Mouse (Mus musculus) cortical plate, adult 2 months (tissue): ENCODE data around the gene Plekhh3. TPM values are rescaled to one million over a fixed set of nuclear protein-coding genes. Genes with fewer than 3 reads are reported as not detected.

ENCODE experiments used
- H3K27ac ChIP-seq: fragments of 200-500 bp; 2 replicates; pipeline ENCODE4 v1.5.1; 2012; ENCODE audit warnings: low read length, control low read depth, inconsistent platforms; ENCODE audit not compliant: insufficient read depth
- H3K4me1 ChIP-seq: fragments of 200-500 bp; 2 replicates; pipeline ENCODE4 v1.6.1; 2011; ENCODE audit warnings: low read length; ENCODE audit not compliant: control insufficient read depth, insufficient read depth
- H3K4me3 ChIP-seq: fragments of 200-500 bp; 2 replicates; pipeline ENCODE4 v1.5.1; 2011; ENCODE audit warnings: mild to moderate bottlenecking, low read length, control low read depth; ENCODE audit not compliant: insufficient read depth
- CTCF ChIP-seq: fragments of 200-500 bp; IDR thresholded peaks from 2 replicates; pipeline ENCODE4 v1.5.1; 2011; ENCODE audit warnings: mild to moderate bottlenecking, control low read depth, low read length; ENCODE audit not compliant: insufficient read depth; ENCODE audit errors: extremely low read depth
- POLR2A ChIP-seq: fragments of 200-500 bp; IDR thresholded peaks from 2 replicates; pipeline ENCODE4 v1.6.1; 2011; ENCODE audit warnings: mild to moderate bottlenecking, low read length, control low read depth; ENCODE audit not compliant: insufficient read depth; ENCODE audit errors: extremely low read depth
- polyA plus RNA-seq: library from polyadenylated mRNA; depleted of rRNA; stranded (reverse); fragments of >200 nt; gene quantifications from 2 replicates; pipeline ENCODE4 v1.2.3, GENCODE M21; 2012; rRNA removed

Plekhh3 gene
- polyA plus RNA-seq, result 15.1 and 15.8 TPM in 2 replicates

DNA sequence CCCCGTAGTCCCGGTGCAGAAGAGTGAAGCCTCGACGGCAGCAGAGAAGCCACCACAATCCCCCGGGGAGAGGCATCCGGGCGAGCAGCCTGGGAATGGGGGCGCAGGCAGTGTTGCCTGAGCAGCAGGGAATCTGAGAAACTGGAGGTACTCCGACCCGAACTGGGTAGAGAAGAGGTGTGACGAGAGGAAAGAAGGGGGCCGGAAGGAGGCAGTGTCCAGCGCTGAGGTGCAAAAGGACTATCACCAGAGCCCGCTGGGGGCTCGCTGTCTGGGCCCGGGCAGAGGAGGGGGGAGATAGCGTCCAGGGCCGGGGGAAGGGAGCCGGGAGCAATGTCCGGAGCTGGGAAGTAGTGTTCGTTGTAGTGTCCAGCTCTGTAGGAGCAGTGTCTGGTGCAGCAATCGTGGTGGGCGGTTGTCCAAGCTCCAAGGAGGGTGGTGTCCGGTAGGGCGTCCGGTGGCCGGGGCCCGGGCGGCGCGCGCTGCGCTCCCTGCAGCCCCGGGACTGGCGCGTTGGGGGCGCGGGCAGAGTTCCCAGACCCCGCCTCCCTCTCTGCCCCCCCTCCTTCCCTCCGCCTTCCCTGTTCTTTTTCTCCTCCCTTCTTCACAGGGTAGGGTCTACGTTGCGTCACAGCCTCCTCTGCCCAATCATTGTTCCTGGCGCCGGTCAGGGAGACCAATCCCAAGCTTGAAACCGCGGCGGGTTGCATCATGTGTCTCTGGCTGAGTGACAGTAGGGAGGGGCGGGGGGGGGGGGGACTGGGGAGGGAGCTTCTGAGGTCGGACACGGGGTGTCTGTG is at the start of gene Plekhh3:
TSS of gene Plekhh3 (minus strand) at position 541 of the 800 bp plus-strand sequence.
- peak within 1 kb of the TSS; percentile 68 for H3K4me3 ChIP-seq
- peak within 1 kb of the TSS; percentile 69 for H3K27ac ChIP-seq
- H3K4me1 ChIP-seq, result peaks cover 5% of the 10 kb centered on the region
- TF ChIP-seq CTCF (no peak), POLR2A (0 out of 2 replicates have a peak, but pooled peaks have one; percentile 16)

DNA sequence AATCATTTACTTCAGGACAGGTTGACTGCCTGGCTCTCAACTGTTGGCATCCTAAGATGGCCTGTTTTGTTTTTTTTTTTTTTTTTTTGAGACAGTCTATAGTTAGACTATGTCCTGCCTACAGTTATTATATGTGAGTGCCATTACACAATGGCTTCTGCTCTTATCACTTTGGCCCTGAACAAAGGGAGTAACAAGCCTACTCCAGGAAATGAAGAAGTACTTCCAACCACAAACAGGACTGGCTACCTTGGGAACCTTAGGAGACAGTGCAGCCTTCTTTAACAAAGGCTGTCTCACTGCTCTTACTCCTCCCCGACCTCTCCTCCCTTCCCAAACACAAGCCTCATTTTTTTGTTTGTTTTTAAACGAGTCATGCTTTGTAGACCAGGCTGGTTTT is 49.7 kb upstream of the Plekhh3 start:
- TF ChIP-seq POLR2A (no peak), CTCF (no peak)
- no peak overlapping the region for H3K4me3 ChIP-seq
- peak overlapping the region; percentile 65; the same call in 1 of the 2 replicates for H3K27ac ChIP-seq
- H3K4me1 ChIP-seq, result peaks cover 2% of the 10 kb centered on the region; the same call in 1 of the 2 replicates

DNA sequence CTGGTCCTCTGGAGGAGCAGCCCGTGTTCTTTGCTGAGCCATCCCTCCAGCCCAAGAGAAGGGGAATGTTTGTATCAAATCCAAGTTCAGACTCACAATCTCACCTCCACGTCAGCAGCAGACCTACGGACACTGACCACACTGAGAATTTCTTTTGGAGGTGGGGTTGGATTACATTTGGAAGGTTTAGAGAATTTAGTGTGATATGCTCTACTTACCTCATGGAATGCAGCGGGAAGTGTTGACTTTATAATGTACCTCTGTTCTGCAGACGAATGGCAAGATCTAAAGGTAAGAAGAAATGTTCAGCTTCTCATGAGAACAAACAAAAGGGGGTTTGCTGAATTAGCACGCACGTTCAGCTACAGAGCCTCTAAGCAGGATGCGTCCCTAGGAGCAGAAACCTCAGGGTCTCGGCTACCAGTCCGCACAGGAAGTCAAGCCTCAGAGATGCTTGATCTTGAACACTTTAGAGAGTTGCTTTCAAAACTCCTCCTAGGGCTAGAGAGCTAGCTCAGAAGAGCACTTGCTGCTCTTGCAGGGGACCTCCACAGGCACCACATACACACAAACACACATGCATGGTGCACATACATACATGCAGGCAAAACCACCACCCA is 47.4 kb upstream of the Plekhh3 start:
- TF ChIP-seq CTCF, result no peak
- no peak for TF ChIP-seq POLR2A
- Histone ChIP-seq H3K27ac (no peak overlapping the region), H3K4me1 (no peaks in the 10 kb centered on the region), H3K4me3 (no peak overlapping the region)

DNA sequence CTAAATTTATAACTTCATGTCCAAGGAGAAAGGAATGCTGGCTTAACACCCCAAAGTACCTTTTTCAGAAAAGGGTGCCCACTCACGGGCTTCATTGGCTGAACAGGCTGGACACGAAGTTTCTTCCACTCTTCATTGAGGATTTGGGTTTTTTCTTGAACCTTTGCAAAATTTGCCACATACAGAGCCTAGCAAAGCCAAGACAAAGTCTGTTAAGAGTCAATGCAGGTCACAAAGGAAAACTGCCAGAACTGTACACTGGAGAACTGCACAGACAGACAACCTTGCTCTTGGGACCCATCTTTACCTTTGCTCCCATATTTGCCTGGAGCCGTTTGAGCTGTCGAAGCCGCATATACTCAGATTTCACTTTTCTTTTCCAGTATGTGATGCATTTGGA is 45.8 kb upstream of the Plekhh3 start:
- no peak overlapping the region for H3K4me3 ChIP-seq
- TF ChIP-seq POLR2A (no peak), CTCF (no peak)
- no peaks in the 10 kb centered on the region for H3K4me1 ChIP-seq
- H3K27ac ChIP-seq, result no peak overlapping the region

DNA sequence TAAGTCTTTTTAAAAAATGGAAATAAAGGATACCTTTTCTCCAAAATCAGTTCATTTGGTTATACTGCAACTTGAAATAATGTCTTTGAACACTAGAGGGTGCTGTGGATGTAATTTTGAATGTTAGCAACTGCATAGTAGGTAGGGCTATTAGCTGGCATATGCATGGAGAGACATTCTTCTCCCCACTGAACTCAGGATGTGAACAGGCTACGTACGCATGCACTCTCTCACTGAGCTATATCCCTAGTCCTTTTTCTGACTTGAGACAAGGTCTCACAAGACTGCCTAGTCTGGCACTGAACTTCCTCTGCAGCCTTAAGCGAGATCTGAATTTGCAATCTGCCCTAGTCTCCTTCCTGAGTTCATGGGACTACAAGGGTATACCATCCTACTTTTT is 40.8 kb upstream of the Plekhh3 start:
- Histone ChIP-seq H3K27ac (no peak overlapping the region), H3K4me1 (no peaks in the 10 kb centered on the region), H3K4me3 (no peak overlapping the region)
- TF ChIP-seq CTCF (peak; percentile 43), POLR2A (no peak)

DNA sequence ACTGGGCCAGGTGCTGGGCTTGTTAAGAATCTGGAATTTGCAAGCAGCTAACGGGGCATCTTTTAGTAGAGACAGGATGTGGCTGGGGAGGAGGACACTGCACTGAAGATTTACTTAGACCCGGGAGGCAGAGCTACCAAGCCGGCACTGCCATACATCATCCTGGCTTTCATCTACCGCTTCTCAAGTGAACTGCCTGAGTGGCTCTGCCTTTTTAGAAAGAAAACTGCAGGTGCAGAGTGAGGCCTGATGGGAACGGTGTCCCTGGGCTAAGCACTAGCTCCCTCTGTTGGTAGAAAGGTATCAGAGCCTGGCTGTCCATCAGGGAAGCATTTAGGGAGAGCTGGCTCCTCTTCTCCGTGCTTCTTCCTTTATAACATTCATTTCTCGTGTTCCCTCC is 29.8 kb upstream of the Plekhh3 start:
- Histone ChIP-seq H3K4me1 (no peaks in the 10 kb centered on the region), H3K4me3 (no peak overlapping the region), H3K27ac (no peak overlapping the region)
- TF ChIP-seq CTCF (peak; percentile 89), POLR2A (peak; percentile 32; the same call in 1 of the 2 replicates)

DNA sequence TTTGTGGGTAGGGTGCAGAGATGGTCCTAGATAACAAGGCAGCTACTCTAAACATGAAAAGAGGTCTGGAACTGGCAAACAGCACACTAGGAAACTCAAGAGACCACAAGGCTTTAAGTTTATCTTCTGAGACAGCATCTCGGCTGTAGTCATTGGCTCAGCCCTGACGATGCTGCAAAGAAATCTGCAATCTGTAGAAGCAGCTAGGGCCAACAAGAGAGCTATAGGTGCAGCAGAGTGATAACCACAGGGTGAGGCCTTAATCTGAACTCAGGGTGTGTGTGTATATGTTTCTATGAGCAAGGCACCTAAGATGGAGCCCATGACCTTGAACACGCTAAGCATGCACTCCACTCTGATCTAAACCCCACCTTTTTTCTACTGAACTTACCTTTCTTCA is 28.4 kb upstream of the Plekhh3 start:
- H3K4me1 ChIP-seq, result 0 out of 2 replicates have a peak, but pooled peaks cover 1% of the 10 kb centered on the region
- H3K27ac ChIP-seq, result no peak overlapping the region
- TF ChIP-seq POLR2A (no peak), CTCF (no peak)
- no peak overlapping the region for H3K4me3 ChIP-seq

DNA sequence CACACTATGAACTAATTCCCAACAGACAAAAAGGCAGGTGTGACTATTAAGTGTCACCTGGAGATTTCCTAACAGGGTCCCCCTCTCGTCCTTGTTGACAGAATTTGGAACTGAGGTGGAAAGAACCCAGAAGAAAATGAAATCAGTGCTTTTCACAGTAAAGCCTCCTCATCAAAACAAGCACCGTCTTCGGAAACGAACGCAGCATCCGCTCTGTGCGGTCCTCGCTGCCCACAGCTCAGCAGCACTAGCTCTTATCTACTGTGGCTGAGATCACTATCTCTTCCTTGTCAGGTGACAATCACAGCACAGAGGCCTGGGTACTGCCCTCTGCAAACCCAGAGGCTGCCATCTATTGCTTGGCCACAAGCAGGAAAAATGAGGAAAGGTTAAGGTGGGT is 25.0 kb upstream of the Plekhh3 start:
- H3K4me3 ChIP-seq, result no peak overlapping the region
- peaks cover 7% of the 10 kb centered on the region for H3K4me1 ChIP-seq
- no peak overlapping the region for H3K27ac ChIP-seq
- TF ChIP-seq CTCF (no peak), POLR2A (no peak)

DNA sequence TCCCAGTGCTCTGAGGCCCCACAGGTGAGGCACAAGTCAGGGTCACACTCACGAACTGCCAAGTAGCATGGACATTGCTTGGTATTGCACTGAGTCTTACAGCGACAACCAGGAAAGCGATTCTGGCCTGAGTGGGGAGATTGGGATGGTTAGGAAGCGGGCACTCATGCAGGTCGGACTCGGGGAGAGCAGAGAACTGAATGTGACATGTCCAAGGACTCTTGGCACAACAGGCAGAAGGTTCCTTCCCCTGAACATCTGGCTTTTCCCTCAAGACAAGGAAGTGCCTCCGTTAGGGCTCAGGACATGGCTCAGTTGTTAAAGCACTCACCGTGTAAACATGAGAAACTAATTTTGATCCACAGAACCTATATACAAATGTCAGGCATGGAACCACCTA is 24.4 kb upstream of the Plekhh3 start:
- Histone ChIP-seq H3K27ac (no peak overlapping the region), H3K4me3 (no peak overlapping the region), H3K4me1 (peaks cover 7% of the 10 kb centered on the region)
- TF ChIP-seq POLR2A (no peak), CTCF (no peak)

DNA sequence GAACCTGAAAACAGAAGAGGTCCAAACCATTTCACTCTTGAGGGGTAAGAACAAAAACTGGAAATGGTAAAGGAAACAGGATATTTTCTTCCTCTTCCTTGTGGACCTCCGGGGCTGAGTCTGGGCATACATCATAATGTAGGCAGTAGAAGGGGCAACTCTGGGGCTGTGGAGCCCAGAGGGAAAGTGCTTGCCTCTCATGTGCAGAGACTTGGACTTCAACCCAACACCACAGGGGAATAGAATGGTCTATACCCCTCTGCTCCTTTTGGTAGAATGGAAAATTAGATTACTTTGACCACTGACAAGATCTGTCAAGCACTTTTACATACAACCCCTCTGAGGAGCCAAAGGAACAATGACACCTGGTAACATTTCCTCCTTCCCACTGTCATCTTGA is 23.9 kb upstream of the Plekhh3 start:
- no peak overlapping the region for H3K27ac ChIP-seq

More for the DNA sequence above, 23.9 kb upstream of the Plekhh3 start:
- Histone ChIP-seq H3K4me3 (no peak overlapping the region), H3K4me1 (peaks cover 9% of the 10 kb centered on the region)
- TF ChIP-seq POLR2A (no peak), CTCF (no peak)
